In genomic region chr16:30066184-30066851, GRCm38 (mm10) we compare ENCODE assay signal across 8 mouse cellular contexts. TPM values are rescaled to one million over a fixed set of nuclear protein-coding genes. Genes with fewer than 3 reads are reported as not detected.
DNase-seq lines count a peak whose midpoint lies in the region; ATAC-seq and TF ChIP-seq lines count a peak whose summit lies in the region.

No protein-coding gene starts in this region.

- WGBS in heart, embryonic 11.5 days (ENCODE audit: insufficient replicate concordance) = under 1% methylated on average over 38 of the region's 38 CpGs
- under 1% methylated on average over 38 of the region's 38 CpGs for WGBS in kidney, embryonic 14.5 days
- WGBS in liver, postnatal 0 days (ENCODE audit: insufficient replicate concordance) = under 1% methylated on average over 38 of the region's 38 CpGs
- under 1% methylated on average over 38 of the region's 38 CpGs for WGBS in neural tube, embryonic 15.5 days

- ATAC-seq in heart, embryonic 11.5 days (replicated peaks; ENCODE audit: insufficient number of reproducible peaks, low FRiP score, low TSS enrichment) = no peak
- ATAC-seq in kidney, embryonic 14.5 days (ENCODE audit: low FRiP score, low TSS enrichment) = no peak
- no peak for ATAC-seq in liver, postnatal 0 days
- ATAC-seq in neural tube, embryonic 15.5 days (ENCODE audit: low FRiP score) = no peak

- peak overlapping the region; percentile 64 for H3K27ac ChIP-seq in CH12.LX (ENCODE audit: insufficient read depth, low read depth)
- H3K27ac ChIP-seq in embryonic fibroblast, embryonic 13.5 days (ENCODE audit: insufficient read depth, low read length) = peak overlapping the region; percentile 82
- H3K27ac ChIP-seq in heart, embryonic 11.5 days (ENCODE audit: low read depth, low read length) = peak overlapping the region; percentile 100
- H3K27ac ChIP-seq in kidney, embryonic 14.5 days (ENCODE audit: low read depth, low read length) = peak overlapping the region; percentile 97
- peak overlapping the region; percentile 93 for H3K27ac ChIP-seq in liver, postnatal 0 days (ENCODE audit: low read depth)
- H3K27ac ChIP-seq in neural tube, embryonic 15.5 days (replicated peaks) = peak overlapping the region; percentile 83

- dilution Hi-C loops in CH12.LX (cut with MboI; ENCODE audit: extremely low pct_ligation_motif_present, extremely low pct_unique_long_range_greater_than_20kb, low sequenced_read_pairs) = no loop called here

- no peak for TF ChIP-seq POLR2A in CH12.LX (IDR thresholded peaks at IDR 0.05; ENCODE audit: low read depth, low read length)
- peak; percentile 25 for TF ChIP-seq POLR2A in embryonic fibroblast, embryonic 13.5 days (IDR thresholded peaks at IDR 0.05; ENCODE audit: low read depth, low read length)

- H3K4me1 ChIP-seq in CH12.LX (ENCODE audit: control insufficient read depth in 1 of 2, insufficient read depth in 2 of 2) = peaks cover 3 to 66% of the 10 kb centered on the region in 2 experiments; a peak in 3 of 4 replicates
- H3K4me1 ChIP-seq in embryonic fibroblast, embryonic 13.5 days (ENCODE audit: control insufficient read depth, insufficient read depth, low read length) = peaks cover 6% of the 10 kb centered on the region
- peaks cover 41% of the 10 kb centered on the region for H3K4me1 ChIP-seq in heart, embryonic 11.5 days (ENCODE audit: control insufficient read depth, insufficient read depth, low read length)
- H3K4me1 ChIP-seq in kidney, embryonic 14.5 days (ENCODE audit: control insufficient read depth, insufficient read depth, low read length) = peaks cover 46% of the 10 kb centered on the region
- H3K4me1 ChIP-seq in liver, postnatal 0 days (ENCODE audit: insufficient read depth) = peaks cover 23% of the 10 kb centered on the region
- H3K4me1 ChIP-seq in neural tube, embryonic 15.5 days = peaks cover 71% of the 10 kb centered on the region

- H3K27me3 ChIP-seq in CH12.LX (replicated peaks) = peaks cover 82% of the 10 kb centered on the region
- H3K27me3 ChIP-seq in heart, embryonic 11.5 days (ENCODE audit: control insufficient read depth, insufficient read depth, low read length) = no peaks in the 10 kb centered on the region
- no peaks in the 10 kb centered on the region for H3K27me3 ChIP-seq in kidney, embryonic 14.5 days (ENCODE audit: control insufficient read depth, insufficient read depth, low read length)
- H3K27me3 ChIP-seq in liver, postnatal 0 days (ENCODE audit: insufficient read depth, low read length) = peaks cover 58% of the 10 kb centered on the region
- peaks cover 29% of the 10 kb centered on the region for H3K27me3 ChIP-seq in neural tube, embryonic 15.5 days (replicated peaks)

- no peaks in the 10 kb centered on the region for H3K36me3 ChIP-seq in CH12.LX (replicated peaks in 1 of 2; ENCODE audit: control insufficient read depth in 1 of 2, insufficient read depth in 1 of 2, low read length in 1 of 2)
- H3K36me3 ChIP-seq in heart, embryonic 11.5 days (ENCODE audit: control insufficient read depth, insufficient read depth, low read length) = no peaks in the 10 kb centered on the region
- peaks cover 6% of the 10 kb centered on the region; the same call in 1 of the 2 replicates for H3K36me3 ChIP-seq in kidney, embryonic 14.5 days (ENCODE audit: control insufficient read depth, insufficient read depth, low read length)
- no peaks in the 10 kb centered on the region for H3K36me3 ChIP-seq in liver, postnatal 0 days (replicated peaks; ENCODE audit: insufficient read depth, low read length)
- no peaks in the 10 kb centered on the region for H3K36me3 ChIP-seq in neural tube, embryonic 15.5 days

- in situ Hi-C loops in CH12.LX (cut with MboI; ENCODE audit: low pct_ligation_motif_present, low pct_unique_long_range_greater_than_20kb, low sequenced_read_pairs) = loop anchor here (5.0 to 10.0 kb wide), 4 partner anchors 39 to 339 kb away; no protein-coding TSS in a partner anchor

- no peaks in the 10 kb centered on the region for H3K79me2 ChIP-seq in CH12.LX (replicated peaks; ENCODE audit: control insufficient read depth, extremely low read depth, insufficient read depth, poor library complexity, severe bottlenecking)

- peak overlapping the region; percentile 38 for H3K9ac ChIP-seq in CH12.LX (ENCODE audit: insufficient read depth, low read depth)
- peak overlapping the region; percentile 71 for H3K9ac ChIP-seq in heart, embryonic 11.5 days (ENCODE audit: low read depth, low read length)
- H3K9ac ChIP-seq in kidney, embryonic 14.5 days (ENCODE audit: low read depth, low read length) = peak overlapping the region; percentile 91
- H3K9ac ChIP-seq in liver, postnatal 0 days (replicated peaks) = peak overlapping the region; percentile 75
- peak overlapping the region; percentile 51 for H3K9ac ChIP-seq in neural tube, embryonic 15.5 days (replicated peaks)

- peak overlapping the region; percentile 96 for H3K4me2 ChIP-seq in CH12.LX (ENCODE audit: insufficient read depth, low read depth, poor library complexity, severe bottlenecking)
- peak overlapping the region; percentile 92 for H3K4me2 ChIP-seq in heart, embryonic 11.5 days
- H3K4me2 ChIP-seq in kidney, embryonic 14.5 days (replicated peaks; ENCODE audit: low read depth, low read length) = peak overlapping the region; percentile 90
- peak overlapping the region; percentile 72 for H3K4me2 ChIP-seq in liver, postnatal 0 days (ENCODE audit: low read depth, low read length)
- peak overlapping the region; percentile 98 for H3K4me2 ChIP-seq in neural tube, embryonic 15.5 days

- TF ChIP-seq EP300 in CH12.LX (IDR thresholded peaks at IDR 0.05; ENCODE audit: low read length) = 0 out of 2 replicates have a peak, but pooled peaks have one; percentile 43
- TF ChIP-seq EP300 in liver, postnatal 0 days (IDR thresholded peaks at IDR 0.05; ENCODE audit: low read depth) = no peak

- no peak for TF ChIP-seq RAD21 in CH12.LX (IDR thresholded peaks at IDR 0.05; ENCODE audit: low read depth, low read length)

- DNase-seq in CH12.LX (ENCODE audit: extremely low read depth) = peak; percentile 24
- DNase-seq in adrenal gland, postnatal 25 days = peak; percentile 60
- DNase-seq in liver, postnatal 0 days = peak; percentile 49
- peak; percentile 54 for DNase-seq in urinary bladder, postnatal 14 days (ENCODE audit: low spot score)

- H3K9me3 ChIP-seq in CH12.LX (replicated peaks; ENCODE audit: low read length) = no peaks in the 10 kb centered on the region
- no peaks in the 10 kb centered on the region for H3K9me3 ChIP-seq in heart, embryonic 11.5 days (replicated peaks; ENCODE audit: control insufficient read depth, low read length)
- no peaks in the 10 kb centered on the region for H3K9me3 ChIP-seq in kidney, embryonic 14.5 days (ENCODE audit: control insufficient read depth, low read length)
- no peaks in the 10 kb centered on the region for H3K9me3 ChIP-seq in liver, postnatal 0 days (ENCODE audit: low read length)
- H3K9me3 ChIP-seq in neural tube, embryonic 15.5 days (replicated peaks) = no peaks in the 10 kb centered on the region

- no peak for TF ChIP-seq CTCF in CH12.LX (conservative IDR thresholded peaks at IDR 0.05 in 1 of 2, IDR thresholded peaks at IDR 0.05 in 1 of 2; ENCODE audit: low read depth in 2 of 2, low read length in 2 of 2)
- no peak for TF ChIP-seq CTCF in embryonic fibroblast, embryonic 13.5 days (IDR thresholded peaks at IDR 0.05; ENCODE audit: borderline replicate concordance, insufficient read depth, low read length)
- no peak for TF ChIP-seq CTCF in liver, postnatal 0 days (IDR thresholded peaks at IDR 0.05; ENCODE audit: low read depth)

- H3K4me3 ChIP-seq in CH12.LX (replicated peaks in 1 of 3; ENCODE audit: low read depth in 2 of 3, low read length in 2 of 3, poor library complexity in 1 of 3) = peak overlapping the region; percentile 7 to 69 (median 40)
- peak overlapping the region; percentile 65 for H3K4me3 ChIP-seq in embryonic fibroblast, embryonic 13.5 days (ENCODE audit: insufficient read depth, low read length)
- peak overlapping the region; percentile 73 for H3K4me3 ChIP-seq in heart, embryonic 11.5 days (ENCODE audit: low read depth, low read length)
- H3K4me3 ChIP-seq in kidney, embryonic 14.5 days (ENCODE audit: low read length) = peak overlapping the region; percentile 85
- peak overlapping the region; percentile 69 for H3K4me3 ChIP-seq in liver, postnatal 0 days (ENCODE audit: low read depth, low read length)
- H3K4me3 ChIP-seq in neural tube, embryonic 15.5 days (replicated peaks) = peak overlapping the region; percentile 66

TF ChIP-seq in CH12.LX, 34 proteins besides CTCF, POLR2A, EP300 and RAD21 (continues in another document):
- no peak for TF ChIP-seq GABPA (IDR thresholded peaks at IDR 0.05; ENCODE audit: insufficient replicate concordance, low read depth, low read length)
- no peak for TF ChIP-seq MXI1 (IDR thresholded peaks at IDR 0.05; ENCODE audit: low read depth, low read length)
- TF ChIP-seq ZNF384 (IDR thresholded peaks at IDR 0.05; ENCODE audit: low read depth, low read length) = no peak
- TF ChIP-seq RCOR1 (conservative IDR thresholded peaks at IDR 0.05; ENCODE audit: low read depth, low read length) = no peak
- TF ChIP-seq IRF4 (IDR thresholded peaks at IDR 0.05; ENCODE audit: low read depth, low read length) = peak; percentile 54; the same call in 1 of the 2 replicates
- no peak for TF ChIP-seq MAZ (IDR thresholded peaks at IDR 0.05; ENCODE audit: low read depth, low read length)
- no peak for TF ChIP-seq ZC3H11A (IDR thresholded peaks at IDR 0.05; ENCODE audit: low read depth, low read length)
- no peak for TF ChIP-seq TBP (conservative IDR thresholded peaks at IDR 0.05; ENCODE audit: low read depth, low read length)
- no peak for TF ChIP-seq JUN (IDR thresholded peaks at IDR 0.05; ENCODE audit: insufficient read depth, low read depth, low read length)
- no peak for TF ChIP-seq ELF1 (IDR thresholded peaks at IDR 0.05; ENCODE audit: low read depth, low read length)
- TF ChIP-seq CHD2 (IDR thresholded peaks at IDR 0.05; ENCODE audit: low read length) = no peak
- no peak for TF ChIP-seq ETS1 (conservative IDR thresholded peaks at IDR 0.05; ENCODE audit: low read depth, low read length)
- TF ChIP-seq TCF12 (IDR thresholded peaks at IDR 0.05; ENCODE audit: low read depth, low read length) = no peak
- no peak for TF ChIP-seq POLR2AphosphoS2 (IDR thresholded peaks at IDR 0.05; ENCODE audit: low read depth, low read length)
- no peak for TF ChIP-seq HCFC1 (IDR thresholded peaks at IDR 0.05; ENCODE audit: low read depth, low read length)

RNA-seq across cellular contexts. Expression of gene Hes1, which starts 2.1 kb away (rescaled TPM):
- total RNA-seq in CH12.LX (2012; rRNA removed) = 3.4 and 3.6 TPM in 2 replicates
- total RNA-seq in CH12.LX (2014; rRNA removed) = 1.4 and 2.4 TPM in 2 replicates
- polyA plus RNA-seq in CH12.LX (2012; ENCODE audit: insufficient read length, low read depth) = 0.53 and 1.6 TPM in 2 replicates
- total RNA-seq in adrenal gland, postnatal 25 days (2021) = 32.5 and 34.2 TPM in 2 replicates
- 88.5 and 106 TPM in 2 replicates for polyA plus RNA-seq in embryonic fibroblast, embryonic 13.5 days (2011; ENCODE audit: insufficient read length, low read depth, missing spikeins)
- 29.1 and 30.3 TPM in 2 replicates for polyA plus RNA-seq in heart, embryonic 11.5 days (2014; fragmentation: Nextera tagmentation; extraction: Ambion mirVana)
- 68.7 and 82.2 TPM in 2 replicates for polyA plus RNA-seq in kidney, embryonic 14.5 days (2014; fragmentation: Nextera tagmentation; extraction: Ambion mirVana)
- 14.3 and 20.1 TPM in 2 replicates for polyA plus RNA-seq in liver, postnatal 0 days (2015; fragmentation: Nextera tagmentation; extraction: Ambion mirVana)
- polyA plus RNA-seq in neural tube, embryonic 15.5 days (2015; fragmentation: Nextera tagmentation; extraction: Ambion mirVana) = 13.6 and 23.2 TPM in 2 replicates

Comparison
In these comparisons a context has a peak if more than half of its experiments do, and no peak if none do; other contexts are left out.
1. H3K9ac ChIP-seq: peak in every context shown above with its lines; median percentile 91 in kidney, embryonic 14.5 days; 75 in liver, postnatal 0 days; 71 in heart, embryonic 11.5 days; 51 in neural tube, embryonic 15.5 days; 38 in CH12.LX.